Mouse (Mus musculus) heart, adult 2 months (tissue): ENCODE results near the gene Dnah1. TPM values are rescaled to one million over a fixed set of nuclear protein-coding genes. Genes with fewer than 3 reads are reported as not detected.

Experiments
- DNase-seq, 2 experiments: peaks; one replicate each; pipeline ENCODE4 v3.0.0; 2021
- H3K27ac ChIP-seq: fragments of 200-600 bp; 2 replicates; pipeline ENCODE4 v1.8.1; 2022
- H3K27me3 ChIP-seq: fragments of 200-500 bp; 2 replicates; pipeline ENCODE4 v1.6.1; 2012; ENCODE audit warnings: mild to moderate bottlenecking, low read length, inconsistent platforms, mixed read lengths; ENCODE audit not compliant: control insufficient read depth, insufficient read depth
- H3K36me3 ChIP-seq: fragments of 200-500 bp; 2 replicates; pipeline ENCODE4 v1.6.1; 2012; ENCODE audit warnings: low read length, inconsistent platforms; ENCODE audit not compliant: control insufficient read depth, insufficient read depth
- H3K4me1 ChIP-seq: fragments of 200-500 bp; 2 replicates; pipeline ENCODE4 v1.6.1; 2011; ENCODE audit warnings: low read length; ENCODE audit not compliant: control insufficient read depth, insufficient read depth
- H3K4me3 ChIP-seq: fragments of 200-600 bp; 2 replicates; pipeline ENCODE4 v1.8.1; 2022
- H3K79me2 ChIP-seq: fragments of 200-500 bp; replicated peaks from 2 replicates; pipeline ENCODE4 v1.6.1; 2012; ENCODE audit warnings: mild to moderate bottlenecking, inconsistent platforms, low read length, moderate library complexity, mixed read lengths; ENCODE audit not compliant: control insufficient read depth, insufficient read depth
- H3K9ac ChIP-seq: fragments of 200-500 bp; 2 replicates; pipeline ENCODE4 v1.6.1; 2012; ENCODE audit warnings: low read depth, mild to moderate bottlenecking, control low read depth, inconsistent platforms, low read length, mixed read lengths
- CTCF ChIP-seq: fragments of 200-600 bp; IDR thresholded peaks from 2 replicates; pipeline ENCODE4 v1.8.1; 2022; ENCODE audit warnings: antibody characterized with exemption, mild to moderate bottlenecking, moderate library complexity
- EP300 ChIP-seq: fragments of 200-500 bp; IDR thresholded peaks from 2 replicates; pipeline ENCODE4 v1.6.1; 2011; ENCODE audit warnings: low read depth, low read length, control low read depth; ENCODE audit not compliant: insufficient read depth
- POLR2A ChIP-seq: fragments of 200-500 bp; IDR thresholded peaks from 2 replicates; pipeline ENCODE4 v1.6.1; 2011; ENCODE audit warnings: mild to moderate bottlenecking, low read depth, low read length, control low read depth; ENCODE audit not compliant: insufficient read depth
- WGBS: fragments of 180-500 bp; shearing (Covaris S2); methylation state at CpG from one replicate; pipeline ENCODE4 v1.1.7; 2018; 5-methylcytosine and 5-hydroxymethylcytosine counted together
- intact Hi-C: fragments of 180-260 bp; cut with DNase I; formaldehyde crosslinking; loops from one replicate; pipeline ENCODE4 v1.15.1; 2025
- polyA plus RNA-seq: library from polyadenylated mRNA; depleted of rRNA; stranded (reverse); fragments of >200 nt; gene quantifications from 2 replicates; pipeline ENCODE4 v1.2.3, GENCODE M21; 2012
- total RNA-seq, 2 experiments: library from RNA; stranded (reverse); gene quantifications; 2 replicates each; pipeline ENCODE4 v1.2.3; 2021

The Dnah1 gene
- total and polyA plus RNA-seq, 3 experiments: 0.02 to 0.41 (median 0.05) TPM

DNA sequence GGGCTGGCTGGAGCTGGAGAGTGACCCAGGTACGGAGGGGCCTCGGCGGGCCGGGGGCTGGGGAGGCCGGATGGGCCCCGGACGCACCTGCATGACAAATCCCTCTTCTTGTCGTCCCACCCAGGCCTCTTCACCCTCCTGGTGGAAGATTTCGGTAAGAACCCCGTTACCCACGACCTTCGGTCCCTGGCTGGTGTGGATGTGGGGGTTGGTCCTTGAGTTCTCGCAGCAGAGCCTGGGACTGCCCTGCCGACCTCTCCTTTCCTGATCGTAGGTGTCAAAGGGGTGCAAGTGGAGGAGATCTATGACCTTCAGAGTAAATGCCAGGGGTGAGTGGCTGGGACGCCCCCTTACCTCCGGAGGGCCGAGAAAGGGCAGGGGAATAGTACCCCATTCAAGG is 72.1 kb downstream of the Dnah1 start:
- intact Hi-C loops: loop anchor here (2.0 to 5.0 kb wide), 3 partner anchors 35 to 119 kb away; partner anchors contain the start of genes Capn7, Nisch, Nt5dc2 and Sema3g
- Histone ChIP-seq H3K4me3 (peak overlapping the region; percentile 99), H3K36me3 (no peaks in the 10 kb centered on the region; the same call in 1 of the 2 replicates), H3K9ac (peak overlapping the region; percentile 92), H3K27me3 (no peaks in the 10 kb centered on the region), H3K79me2 (no peaks in the 10 kb centered on the region), H3K4me1 (peaks cover 3% of the 10 kb centered on the region), H3K27ac (peak overlapping the region; percentile 90)
- TF ChIP-seq EP300 (no peak), CTCF (no peak)
- WGBS: under 1% methylated on average over 18 of the region's 18 CpGs
- DNase-seq: no peak

GRCm38 (mm10) chr14:31251084-31251604 is 72.6 kb downstream of the Dnah1 start, which contains the start of the genes Phf7 and Bap1:
Gene Phf7 (minus strand): TSS chr14:31251317.
Gene Bap1 (plus strand): TSS chr14:31251450.
- Histone ChIP-seq H3K79me2 (no peaks in the 10 kb centered on the region), H3K27me3 (no peaks in the 10 kb centered on the region), H3K4me1 (peaks cover 3% of the 10 kb centered on the region), H3K4me3 (peak within 1 kb of the TSS; percentile 99), H3K27ac (peak within 1 kb of the TSS; percentile 90), H3K36me3 (no peaks in the 10 kb centered on the region; the same call in 1 of the 2 replicates), H3K9ac (peak within 1 kb of the TSS; percentile 93)
- DNase-seq: peak; percentile 96 to 99
- intact Hi-C loops: loop anchor here (2.0 to 5.0 kb wide), 3 partner anchors 34 to 119 kb away; partner anchors contain the start of genes Capn7, Nisch, Nt5dc2 and Sema3g
- TF ChIP-seq EP300: 0 out of 2 replicates have a peak, but pooled peaks have one; percentile 40
- peak; percentile 81 for TF ChIP-seq POLR2A
- TF ChIP-seq CTCF: peak; percentile 41
- under 1% methylated on average over 72 of the region's 75 CpGs for WGBS

GRCm38 (mm10) chr14:31250222-31251083 is 73.2 kb downstream of the Dnah1 start:
- H3K79me2 ChIP-seq: no peaks in the 10 kb centered on the region
- H3K36me3 ChIP-seq: no peaks in the 10 kb centered on the region; the same call in 1 of the 2 replicates
- 13% methylated on average over 38 of the region's 38 CpGs for WGBS
- no peaks in the 10 kb centered on the region for H3K27me3 ChIP-seq
- TF ChIP-seq POLR2A (no peak), EP300 (no peak), CTCF (no peak)
- H3K4me1 ChIP-seq: peaks cover 3% of the 10 kb centered on the region
- intact Hi-C loops: loop anchor here (2.0 to 5.0 kb wide), 3 partner anchors 34 to 118 kb away; partner anchors contain the start of genes Capn7, Nisch, Nt5dc2 and Sema3g
- peak overlapping the region; percentile 93 for H3K9ac ChIP-seq
- H3K27ac ChIP-seq: peak overlapping the region; percentile 90
- H3K4me3 ChIP-seq: peak overlapping the region; percentile 99
- no peak for DNase-seq

- no peak for TF ChIP-seq CTCF
- DNase-seq: no peak
- no peaks in the 10 kb centered on the region for H3K27me3 ChIP-seq
- H3K36me3 ChIP-seq: no peaks in the 10 kb centered on the region; the same call in 1 of the 2 replicates
- H3K4me1 ChIP-seq: peaks cover 3% of the 10 kb centered on the region
- H3K4me3 ChIP-seq: no peak overlapping the region
- intact Hi-C loops: no loop called here
- WGBS: 95% methylated on average over 6 of the region's 6 CpGs
- no peak overlapping the region for H3K9ac ChIP-seq
- H3K27ac ChIP-seq: no peak overlapping the region
- H3K79me2 ChIP-seq: no peaks in the 10 kb centered on the region
These were observed 75.3 kb downstream of the Dnah1 start for GRCm38 (mm10) chr14:31248396-31248795.

DNA sequence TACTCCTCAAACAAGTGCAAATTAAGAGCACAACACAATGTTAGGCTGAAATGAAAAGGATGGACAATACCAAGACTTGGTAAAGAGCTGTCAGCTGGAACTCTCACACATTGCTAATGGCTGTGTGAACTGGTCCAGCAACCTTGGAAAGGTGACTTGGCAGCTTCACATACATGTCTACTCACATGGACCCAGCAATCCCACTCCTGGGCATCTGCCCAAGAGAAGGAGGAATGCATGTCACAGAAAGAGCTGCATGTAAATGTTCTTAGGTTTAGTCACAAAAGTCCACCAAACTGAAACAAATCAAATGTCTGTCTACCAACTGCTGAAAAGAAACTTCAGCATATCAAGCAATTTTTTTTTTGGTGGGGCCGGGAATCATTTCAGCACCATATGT is 77.8 kb downstream of the Dnah1 start:
- Histone ChIP-seq H3K9ac (no peak overlapping the region), H3K79me2 (no peaks in the 10 kb centered on the region), H3K4me3 (no peak overlapping the region), H3K36me3 (no peaks in the 10 kb centered on the region), H3K27me3 (no peaks in the 10 kb centered on the region), H3K4me1 (no peaks in the 10 kb centered on the region; the same call in 1 of the 2 replicates), H3K27ac (no peak overlapping the region)
- DNase-seq: no peak
- WGBS: 55% methylated on average over 1 of the region's 1 CpGs
- intact Hi-C loops: no loop called here
- TF ChIP-seq EP300: no peak

DNA sequence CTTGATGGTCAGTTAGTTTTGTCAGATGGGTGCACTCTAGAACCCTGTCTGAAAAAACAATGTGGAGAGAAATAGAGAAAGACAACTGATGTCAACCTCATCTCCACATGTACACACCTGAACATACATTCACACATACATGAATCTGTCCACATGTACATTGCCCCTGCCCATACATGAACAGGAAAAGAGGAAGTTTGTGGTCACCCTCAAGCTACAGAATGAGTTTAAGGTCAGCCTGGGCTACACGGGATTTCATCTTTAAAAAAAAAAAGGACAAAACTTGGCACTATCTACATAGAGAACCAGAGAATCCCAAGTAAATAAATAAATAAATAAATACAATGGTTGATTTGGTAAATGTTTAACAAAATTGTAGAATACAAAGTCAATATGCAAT is 78.9 kb downstream of the Dnah1 start:
- H3K4me1 ChIP-seq: no peaks in the 10 kb centered on the region
- no peak overlapping the region for H3K4me3 ChIP-seq
- no peaks in the 10 kb centered on the region for H3K27me3 ChIP-seq
- H3K79me2 ChIP-seq: no peaks in the 10 kb centered on the region
- no peaks in the 10 kb centered on the region for H3K36me3 ChIP-seq
- intact Hi-C loops: no loop called here
- no peak overlapping the region for H3K9ac ChIP-seq
- no peak overlapping the region for H3K27ac ChIP-seq
- no peak for TF ChIP-seq POLR2A
- TF ChIP-seq CTCF: no peak
- no peak for TF ChIP-seq EP300
- DNase-seq: no peak
- 73% methylated on average over 1 of the region's 1 CpGs for WGBS
